Mouse (Mus musculus) erythroblast, adult 5-6 weeks (primary cell): Measurements from ENCODE around the gene Zfp346. TPM values are rescaled to one million over a fixed set of nuclear protein-coding genes. Genes with fewer than 3 reads are reported as not detected.

Experiments
- ATAC-seq: replicated peaks from 2 replicates; pipeline ENCODE4 v1.8.0; 2016; ENCODE audit warnings: moderate number of reproducible peaks, mild to moderate bottlenecking, moderate TSS enrichment, inconsistent platforms; ENCODE audit not compliant: poor library complexity, low FRiP score, severe bottlenecking
- total RNA-seq, 2 experiments: library from RNA; stranded (forward) in 1 of 2; stranded (reverse) in 1 of 2; fragments of 150-400 nt in 1 of 2; fragments of 200-764, 138-1000 nt in 1 of 2; gene quantifications; 2 replicates each; pipeline versions ENCODE4 v1.2.3 to v1.2.4; 2015 to 2017; ENCODE audit warnings: low replicate concordance in 2 of 2

The Zfp346 gene
- total RNA-seq, 2 experiments from 2014 or later: 24.8 to 25.2 TPM

GRCm38 (mm10) chr13:55135382-55135781 is 30.3 kb downstream of the Zfp346 start:
- ATAC-seq: peak; percentile 76; the same call in 1 of the 2 replicates

GRCm38 (mm10) chr13:55140271-55140670 is 35.2 kb downstream of the Zfp346 start:
- ATAC-seq: no peak

- no peak for ATAC-seq
Observed at GRCm38 (mm10) chr13:55152621-55153415, 47.7 kb downstream of the Zfp346 start, which contains the start of gene Fgfr4. Gene Fgfr4, plus strand, starts transcription at chr13:55152640.

- no peak for ATAC-seq
Observed at GRCm38 (mm10) chr13:55153951-55154350, 48.8 kb downstream of the Zfp346 start.

GRCm38 (mm10) chr13:55162365-55162764 is 57.3 kb downstream of the Zfp346 start:
- no peak for ATAC-seq

- ATAC-seq: no peak
Observed at GRCm38 (mm10) chr13:55163553-55163952, 58.4 kb downstream of the Zfp346 start.

GRCm38 (mm10) chr13:55165831-55166339 is 60.8 kb downstream of the Zfp346 start:
- no peak for ATAC-seq

GRCm38 (mm10) chr13:55166806-55167725 is 62.0 kb downstream of the Zfp346 start:
- no peak for ATAC-seq

GRCm38 (mm10) chr13:55167798-55168197 is 62.7 kb downstream of the Zfp346 start:
- ATAC-seq: no peak

- ATAC-seq: no peak
Observed at GRCm38 (mm10) chr13:55168255-55168654, 63.1 kb downstream of the Zfp346 start.

- ATAC-seq: no peak
Observed at GRCm38 (mm10) chr13:55168958-55169369, 63.9 kb downstream of the Zfp346 start.

- ATAC-seq: no peak
Observed at GRCm38 (mm10) chr13:55171517-55172335, 66.6 kb downstream of the Zfp346 start.

- no peak for ATAC-seq
Observed at GRCm38 (mm10) chr13:55172336-55172770, 67.2 kb downstream of the Zfp346 start.

- ATAC-seq: no peak
Observed at GRCm38 (mm10) chr13:55174347-55174746, 69.2 kb downstream of the Zfp346 start.

- no peak for ATAC-seq
Observed at GRCm38 (mm10) chr13:55176265-55176664, 71.2 kb downstream of the Zfp346 start.

GRCm38 (mm10) chr13:55177903-55178496 is 72.9 kb downstream of the Zfp346 start:
- no peak for ATAC-seq

GRCm38 (mm10) chr13:55178556-55178955 is 73.4 kb downstream of the Zfp346 start:
- ATAC-seq: peak; percentile 61; the same call in 1 of the 2 replicates

GRCm38 (mm10) chr13:55179591-55179990 is 74.5 kb downstream of the Zfp346 start:
- ATAC-seq: no peak

GRCm38 (mm10) chr13:55181786-55182172 is 76.7 kb downstream of the Zfp346 start:
- ATAC-seq: no peak
